18 mouse cellular contexts compared by ENCODE assay signal in genomic region chr10:99948740-99949139, GRCm38 (mm10).
DNase-seq lines count a peak whose midpoint lies in the region; ATAC-seq and TF ChIP-seq lines count a peak whose summit lies in the region.
"Had no signal": no experiment of that assay in that cellular context is flagged by ENCODE, and none has a peak within 500 bp of the region (broad histone marks: within the 10 kb centered on the region; RNA-seq: fewer than 3 reads in every experiment).

No protein-coding gene starts in this region.

- H3K27me3 ChIP-seq in forebrain, embryonic 15.5 days, result no peaks in the 10 kb centered on the region
- H3K27me3 ChIP-seq in forebrain, embryonic 14.5 days (replicated peaks; ENCODE audit: control insufficient read depth, insufficient read depth, low read length), result no peaks in the 10 kb centered on the region
- no peaks in the 10 kb centered on the region for H3K27me3 ChIP-seq in lung, postnatal 0 days (replicated peaks; ENCODE audit: insufficient read depth, low read length)
- H3K27me3 ChIP-seq in stomach, embryonic 16.5 days (ENCODE audit: control insufficient read depth, insufficient read depth, low read length), result no peaks in the 10 kb centered on the region
- no peaks in the 10 kb centered on the region for H3K27me3 ChIP-seq in intestine, embryonic 16.5 days (replicated peaks; ENCODE audit: control insufficient read depth, insufficient read depth, low read length)
- H3K27me3 ChIP-seq: CH12.LX; forebrain, embryonic 13.5 days; heart, embryonic 13.5 days had no signal

- H3K4me1 ChIP-seq in forebrain, embryonic 15.5 days, result no peaks in the 10 kb centered on the region
- H3K4me1 ChIP-seq in forebrain, embryonic 14.5 days (ENCODE audit: control insufficient read depth, insufficient read depth, low read length), result 0 out of 2 replicates have a peak, but pooled peaks cover 2% of the 10 kb centered on the region
- no peaks in the 10 kb centered on the region for H3K4me1 ChIP-seq in lung, postnatal 0 days (ENCODE audit: insufficient read depth, low read depth, low read length)
- H3K4me1 ChIP-seq in embryonic fibroblast, embryonic 13.5 days (ENCODE audit: control insufficient read depth, insufficient read depth, low read length), result peaks cover 13% of the 10 kb centered on the region
- no peaks in the 10 kb centered on the region for H3K4me1 ChIP-seq in stomach, embryonic 16.5 days (ENCODE audit: control insufficient read depth, insufficient read depth, low read length)
- no peaks in the 10 kb centered on the region for H3K4me1 ChIP-seq in intestine, embryonic 16.5 days (ENCODE audit: control insufficient read depth, insufficient read depth, low read length)
- H3K4me1 ChIP-seq: forebrain, embryonic 13.5 days; heart, embryonic 13.5 days had no signal

- H3K36me3 ChIP-seq in forebrain, embryonic 15.5 days, result no peaks in the 10 kb centered on the region
- H3K36me3 ChIP-seq in forebrain, embryonic 14.5 days (ENCODE audit: control insufficient read depth, insufficient read depth, low read length), result no peaks in the 10 kb centered on the region
- no peaks in the 10 kb centered on the region for H3K36me3 ChIP-seq in lung, postnatal 0 days (ENCODE audit: insufficient read depth, low read length)
- no peaks in the 10 kb centered on the region for H3K36me3 ChIP-seq in stomach, embryonic 16.5 days (ENCODE audit: control insufficient read depth, insufficient read depth, low read length)
- H3K36me3 ChIP-seq in intestine, embryonic 16.5 days (ENCODE audit: control insufficient read depth, insufficient read depth, low read length), result no peaks in the 10 kb centered on the region
- H3K36me3 ChIP-seq: heart, embryonic 13.5 days had no signal

- TF ChIP-seq CTCF in lung, postnatal 0 days (IDR thresholded peaks at IDR 0.05), result no peak
- no peak for TF ChIP-seq CTCF in embryonic fibroblast, embryonic 13.5 days (IDR thresholded peaks at IDR 0.05; ENCODE audit: borderline replicate concordance, insufficient read depth, low read length)

- no peak for DNase-seq in forebrain, embryonic 14.5 days (ENCODE audit: low spot score)
- DNase-seq in lung, postnatal 0 days (ENCODE audit: low spot score), result peak; percentile 80
- DNase-seq in lung, postnatal 4 days, result no peak
- no peak for DNase-seq in retina, postnatal 1 day
- DNase-seq: adrenal gland, adult 8-10 months; adrenal gland, postnatal 36 days; cerebellum, adult 2 months; cerebellum, postnatal 10 days; gastrocnemius, postnatal 36 days; heart, adult 11 months had no signal

- no peak overlapping the region for H3K4me3 ChIP-seq in forebrain, embryonic 15.5 days
- no peak overlapping the region for H3K4me3 ChIP-seq in forebrain, embryonic 14.5 days (ENCODE audit: low read depth, low read length)
- H3K4me3 ChIP-seq in lung, postnatal 0 days (ENCODE audit: low read depth, low read length), result no peak overlapping the region
- H3K4me3 ChIP-seq in embryonic fibroblast, embryonic 13.5 days (ENCODE audit: insufficient read depth, low read length), result no peak overlapping the region
- no peak overlapping the region for H3K4me3 ChIP-seq in stomach, embryonic 16.5 days (replicated peaks; ENCODE audit: low read length)
- no peak overlapping the region for H3K4me3 ChIP-seq in intestine, embryonic 16.5 days (ENCODE audit: low read length)
- H3K4me3 ChIP-seq: forebrain, embryonic 13.5 days; heart, embryonic 13.5 days had no signal

- H3K4me2 ChIP-seq in forebrain, embryonic 15.5 days (replicated peaks), result no peak overlapping the region
- no peak overlapping the region for H3K4me2 ChIP-seq in forebrain, embryonic 14.5 days (ENCODE audit: low read length)
- H3K4me2 ChIP-seq in lung, postnatal 0 days (replicated peaks; ENCODE audit: low read depth, low read length), result no peak overlapping the region
- H3K4me2 ChIP-seq in stomach, embryonic 16.5 days (ENCODE audit: low read depth, low read length), result no peak overlapping the region
- no peak overlapping the region for H3K4me2 ChIP-seq in intestine, embryonic 16.5 days (ENCODE audit: low read depth, low read length)
- H3K4me2 ChIP-seq: forebrain, embryonic 13.5 days; heart, embryonic 13.5 days; hindbrain, embryonic 14.5 days had no signal

- H3K9ac ChIP-seq in forebrain, embryonic 15.5 days (replicated peaks), result no peak overlapping the region
- no peak overlapping the region for H3K9ac ChIP-seq in forebrain, embryonic 14.5 days (ENCODE audit: low read length)
- no peak overlapping the region for H3K9ac ChIP-seq in lung, postnatal 0 days (replicated peaks; ENCODE audit: low read depth)
- H3K9ac ChIP-seq in stomach, embryonic 16.5 days (ENCODE audit: low read length), result no peak overlapping the region
- no peak overlapping the region for H3K9ac ChIP-seq in intestine, embryonic 16.5 days (ENCODE audit: low read depth, low read length)
- H3K9ac ChIP-seq: forebrain, embryonic 13.5 days; heart, embryonic 13.5 days; hindbrain, embryonic 14.5 days had no signal

- 0 out of 2 replicates have a peak, but pooled peaks have one; percentile 23 for ATAC-seq in forebrain, embryonic 15.5 days (replicated peaks)
- no peak for ATAC-seq in forebrain, embryonic 14.5 days
- peak; percentile 92 for ATAC-seq in lung, postnatal 0 days
- peak; percentile 72; the same call in 1 of the 2 replicates for ATAC-seq in stomach, embryonic 16.5 days (ENCODE audit: insufficient read depth, low FRiP score)
- no peak for ATAC-seq in intestine, embryonic 16.5 days

- TF ChIP-seq POLR2A in embryonic fibroblast, embryonic 13.5 days (IDR thresholded peaks at IDR 0.05; ENCODE audit: low read depth, low read length), result no peak

- H3K9me3 ChIP-seq in forebrain, embryonic 15.5 days, result no peaks in the 10 kb centered on the region
- no peaks in the 10 kb centered on the region for H3K9me3 ChIP-seq in forebrain, embryonic 14.5 days (replicated peaks; ENCODE audit: control insufficient read depth, low read length)
- H3K9me3 ChIP-seq in lung, postnatal 0 days (ENCODE audit: low read length), result no peaks in the 10 kb centered on the region
- no peaks in the 10 kb centered on the region for H3K9me3 ChIP-seq in stomach, embryonic 16.5 days (replicated peaks; ENCODE audit: control insufficient read depth, low read length)
- no peaks in the 10 kb centered on the region for H3K9me3 ChIP-seq in intestine, embryonic 16.5 days (ENCODE audit: control insufficient read depth, low read length)
- H3K9me3 ChIP-seq: forebrain, embryonic 13.5 days; heart, embryonic 13.5 days had no signal

- no peak overlapping the region for H3K27ac ChIP-seq in forebrain, embryonic 15.5 days (replicated peaks)
- H3K27ac ChIP-seq in forebrain, embryonic 14.5 days (ENCODE audit: low read depth, low read length), result no peak overlapping the region
- peak overlapping the region; percentile 63 for H3K27ac ChIP-seq in lung, postnatal 0 days (ENCODE audit: low read length)
- H3K27ac ChIP-seq in embryonic fibroblast, embryonic 13.5 days (ENCODE audit: insufficient read depth, low read length), result peak overlapping the region; percentile 28; the same call in 1 of the 2 replicates
- no peak overlapping the region for H3K27ac ChIP-seq in stomach, embryonic 16.5 days (ENCODE audit: low read length)
- no peak overlapping the region for H3K27ac ChIP-seq in intestine, embryonic 16.5 days (ENCODE audit: low read length)
- H3K27ac ChIP-seq: forebrain, embryonic 13.5 days; heart, embryonic 13.5 days; hindbrain, embryonic 14.5 days had no signal

- 70% methylated on average over 3 of the region's 3 CpGs for WGBS in forebrain, embryonic 15.5 days
- 66% methylated on average over 3 of the region's 3 CpGs for WGBS in forebrain, embryonic 14.5 days
- 45% methylated on average over 3 of the region's 3 CpGs for WGBS in lung, postnatal 0 days
- 39% methylated on average over 3 of the region's 3 CpGs for WGBS in stomach, embryonic 16.5 days
- 59% methylated on average over 3 of the region's 3 CpGs for WGBS in intestine, embryonic 16.5 days

- TF ChIP-seq EP300 in lung, postnatal 0 days (IDR thresholded peaks at IDR 0.05), result peak; percentile 94

Comparison
In these comparisons a context has a peak if more than half of its experiments do, and no peak if none do; other contexts are left out.
1. ATAC-seq: peak in forebrain, embryonic 15.5 days (single experiment), lung, postnatal 0 days (single experiment) and stomach, embryonic 16.5 days (single experiment); none in forebrain, embryonic 14.5 days (single experiment) and intestine, embryonic 16.5 days (single experiment).
2. H3K27ac ChIP-seq: peak in lung, postnatal 0 days (single experiment) and embryonic fibroblast, embryonic 13.5 days (single experiment); none in forebrain, embryonic 15.5 days (single experiment), forebrain, embryonic 14.5 days (single experiment), stomach, embryonic 16.5 days (single experiment) and intestine, embryonic 16.5 days (single experiment).